Mouse (Mus musculus) testis, adult 10 weeks (tissue): ENCODE data around the gene Ints6l. TPM values are rescaled to one million over a fixed set of nuclear protein-coding genes. Genes with fewer than 3 reads are reported as not detected.

ENCODE experiments used
- polyA plus RNA-seq: library from polyadenylated mRNA; stranded (reverse); fragments of 350-450 nt; fragmentation: Illumina TruSeq; extraction: RNeasy Lipid Tissue Mini Kit (QIAGEN cat#74804); gene quantifications from one replicate; pipeline ENCODE4 v1.2.3, GENCODE M21; 2014; ENCODE audit warnings: low read depth, low replicate concordance

Gene Ints6l
- 20.5 TPM for polyA plus RNA-seq

GRCm38 (mm10) chrX:56454671-56455371 is at the start of gene Ints6l:
TSS of gene Ints6l (plus strand) at chrX:56454857.

GRCm38 (mm10) chrX:56447524-56448015 is 7.1 kb upstream of the Ints6l start, which contains the start of gene Gm2174:
TSS of gene Gm2174 (plus strand) at chrX:56447965.

GRCm38 (mm10) chrX:56524442-56524841 is 69.8 kb downstream of the Ints6l start, which contains the start of gene Gm10477:
TSS of gene Gm10477 (plus strand) at chrX:56524742.

GRCm38 (mm10) chrX:56549506-56549905 is 94.8 kb downstream of the Ints6l start, which contains the start of gene Gm648:
TSS of gene Gm648 (minus strand) at chrX:56549606.

Other genes with a start within 250 kb of the Ints6l start
- gene Gm773, start 242.0 kb upstream of the Ints6l start, polyA plus RNA-seq: 21.9 TPM
- 6.6 TPM for gene Zfp449, start 108.5 kb upstream of the Ints6l start, polyA plus RNA-seq
- 3.1 TPM for gene Smim10l2a, start 80.3 kb upstream of the Ints6l start, polyA plus RNA-seq
- gene Gm2174, start 6.9 kb upstream of the Ints6l start, polyA plus RNA-seq: not detected
- not detected for gene Gm10477, start 69.9 kb downstream of the Ints6l start, polyA plus RNA-seq
- gene Gm648, start 94.7 kb downstream of the Ints6l start, polyA plus RNA-seq: 10.1 TPM
- 8.4 TPM for gene Mmgt1, start 143.2 kb downstream of the Ints6l start, polyA plus RNA-seq
- gene Slc9a6, start 154.9 kb downstream of the Ints6l start, polyA plus RNA-seq: 7.5 TPM